Mouse (Mus musculus): ENCODE measurements at regions not wholly inside any gene's neighbourhood (a gene's known extent, or its start where the extent isn't known, plus 50 kb on each side); places are given as distances from the start of the nearest gene placed in this dataset.
A peak's percentile ranks its signal among the peaks of the same experiment; 100 is the strongest.

DNA sequence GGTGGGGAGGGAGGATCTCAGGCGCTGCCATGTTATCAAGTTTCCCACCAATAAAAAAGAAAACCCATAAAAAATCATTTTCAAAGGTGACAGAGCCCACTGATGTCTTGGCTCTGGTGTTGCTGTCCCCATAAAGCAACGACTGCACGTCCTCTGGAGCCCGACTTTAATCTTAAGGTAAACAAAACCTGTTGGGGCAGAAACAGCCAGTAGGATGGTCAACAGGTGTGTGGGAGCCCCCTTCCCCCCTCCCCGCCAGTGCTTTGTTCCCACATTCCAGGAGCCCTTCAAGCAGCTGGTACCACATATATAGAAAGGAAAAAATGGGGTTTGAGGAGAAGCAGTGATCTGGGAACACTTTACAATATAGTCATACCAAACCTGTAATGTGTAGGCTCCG is 118.3 kb upstream of the Lrig1 start:
- no peak for TF ChIP-seq GATA4 (IDR thresholded peaks at IDR 0.05; ENCODE audit: insufficient replicate concordance, low read length)

DNA sequence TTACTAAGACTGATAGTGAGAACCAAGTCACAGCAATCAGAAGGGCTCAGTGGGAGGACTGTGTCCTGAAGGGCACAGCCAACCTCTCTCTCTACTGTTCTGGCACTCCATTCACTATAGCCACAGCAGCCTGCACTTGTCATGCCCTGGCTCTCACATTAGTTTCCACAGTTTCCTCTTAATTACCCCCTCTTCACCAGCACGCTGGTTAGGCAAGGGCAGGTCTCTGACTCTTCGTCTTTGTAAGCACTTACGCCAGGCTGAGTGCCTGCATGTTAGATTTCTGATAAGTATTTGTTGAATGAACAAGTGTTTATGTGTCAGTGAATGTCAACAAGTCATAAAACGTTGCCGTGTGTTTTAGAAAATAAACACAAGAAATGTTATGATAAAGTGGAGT is 116.2 kb upstream of the Lrig1 start:
- TF ChIP-seq GATA4 (IDR thresholded peaks at IDR 0.05; ENCODE audit: insufficient replicate concordance, low read length): no peak

DNA sequence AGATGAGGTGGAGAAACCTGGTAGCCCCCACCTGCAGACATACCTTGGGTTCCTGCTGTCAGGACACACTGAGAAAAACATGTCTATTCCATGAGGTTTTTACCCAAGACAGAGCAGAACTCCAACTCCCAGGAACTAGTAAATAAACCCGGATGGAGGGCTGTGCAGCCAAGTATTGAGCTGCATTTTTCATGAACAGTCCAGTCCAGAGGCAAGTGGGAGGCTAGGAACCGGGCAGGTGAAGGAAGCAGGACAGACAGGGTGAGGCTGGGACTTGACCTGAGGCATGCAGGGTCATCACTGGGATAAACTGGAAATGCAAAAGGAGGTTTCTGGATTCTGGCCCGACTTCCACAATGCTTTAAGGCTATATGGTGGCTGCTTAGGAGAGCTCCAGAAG is 114.8 kb upstream of the Lrig1 start:
- TF ChIP-seq GATA4 (IDR thresholded peaks at IDR 0.05; ENCODE audit: insufficient replicate concordance, low read length): no peak

DNA sequence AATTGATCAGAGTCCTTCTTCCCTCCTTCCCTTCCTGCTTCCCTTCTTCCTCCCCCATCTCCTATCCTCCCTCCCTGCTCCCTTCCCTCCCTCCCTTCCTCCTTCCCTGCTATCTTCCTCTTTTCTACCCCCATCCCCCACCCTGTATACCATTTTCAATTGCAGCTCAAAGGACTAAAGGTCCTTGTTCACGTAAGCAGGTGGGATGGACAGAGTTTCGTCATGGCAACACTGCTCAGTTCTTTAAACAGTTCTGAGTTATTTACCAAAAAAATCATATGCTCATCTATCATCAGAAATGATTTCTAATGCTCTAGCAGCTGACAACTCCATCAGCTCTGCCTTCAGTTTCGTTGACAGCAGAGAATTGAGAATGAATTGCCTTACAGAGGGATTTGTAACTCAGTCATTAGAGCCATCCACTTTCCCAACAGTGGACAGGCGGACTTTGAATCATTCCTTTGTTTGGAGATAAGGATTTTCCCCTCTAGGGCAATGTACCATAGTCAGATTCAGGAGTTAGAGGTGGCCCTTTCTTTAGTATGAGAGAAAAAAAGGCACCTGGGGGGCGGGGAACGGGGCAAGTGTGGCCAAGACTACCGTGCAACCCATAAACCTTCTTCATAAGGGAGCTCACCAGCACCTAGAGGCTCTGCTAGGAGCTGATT is 113.7 kb upstream of the Lrig1 start:
- peak; percentile 92 for TF ChIP-seq GATA4 (IDR thresholded peaks at IDR 0.05; ENCODE audit: insufficient replicate concordance, low read length)

DNA sequence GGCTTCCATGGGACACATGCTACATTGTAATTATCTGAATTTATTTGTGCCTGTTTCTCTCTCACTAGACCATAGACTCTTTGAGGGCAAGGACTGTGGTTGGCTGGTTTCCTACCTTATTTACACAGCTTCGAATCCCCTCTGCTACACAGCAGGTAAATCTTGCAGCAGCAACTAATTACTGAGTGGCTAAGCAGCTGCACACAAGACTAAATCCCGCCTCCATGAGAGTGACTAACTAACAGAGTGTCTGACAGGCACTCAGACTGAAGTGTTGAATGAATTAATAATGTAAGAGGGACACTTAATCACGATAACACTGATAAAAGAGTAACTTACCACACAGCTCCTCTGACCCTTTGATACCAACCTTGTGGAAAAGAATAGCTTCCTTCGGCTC is 111.9 kb upstream of the Lrig1 start:
- TF ChIP-seq GATA4 (IDR thresholded peaks at IDR 0.05; ENCODE audit: insufficient replicate concordance, low read length): no peak

DNA sequence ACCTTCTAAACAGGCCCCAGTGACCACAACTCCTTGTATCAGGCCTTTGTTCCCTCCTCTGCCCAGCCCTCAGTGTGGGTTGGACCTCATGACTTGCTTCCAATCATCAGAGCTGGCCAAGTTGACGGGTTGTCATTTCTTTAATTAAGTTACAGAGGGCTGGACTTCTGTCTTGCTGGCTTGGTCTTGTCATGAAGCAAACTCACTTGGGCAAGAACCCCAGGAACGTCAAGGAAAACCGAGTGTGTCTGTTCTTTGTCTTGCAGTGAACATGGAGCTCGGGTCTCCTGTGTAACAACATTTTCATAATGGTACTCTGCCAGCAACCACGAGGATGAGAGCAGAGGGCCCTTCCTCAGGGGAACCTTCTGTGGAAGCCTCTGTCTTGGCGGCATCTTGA is 107.3 kb upstream of the Lrig1 start:
- TF ChIP-seq GATA4 (IDR thresholded peaks at IDR 0.05; ENCODE audit: insufficient replicate concordance, low read length): no peak

DNA sequence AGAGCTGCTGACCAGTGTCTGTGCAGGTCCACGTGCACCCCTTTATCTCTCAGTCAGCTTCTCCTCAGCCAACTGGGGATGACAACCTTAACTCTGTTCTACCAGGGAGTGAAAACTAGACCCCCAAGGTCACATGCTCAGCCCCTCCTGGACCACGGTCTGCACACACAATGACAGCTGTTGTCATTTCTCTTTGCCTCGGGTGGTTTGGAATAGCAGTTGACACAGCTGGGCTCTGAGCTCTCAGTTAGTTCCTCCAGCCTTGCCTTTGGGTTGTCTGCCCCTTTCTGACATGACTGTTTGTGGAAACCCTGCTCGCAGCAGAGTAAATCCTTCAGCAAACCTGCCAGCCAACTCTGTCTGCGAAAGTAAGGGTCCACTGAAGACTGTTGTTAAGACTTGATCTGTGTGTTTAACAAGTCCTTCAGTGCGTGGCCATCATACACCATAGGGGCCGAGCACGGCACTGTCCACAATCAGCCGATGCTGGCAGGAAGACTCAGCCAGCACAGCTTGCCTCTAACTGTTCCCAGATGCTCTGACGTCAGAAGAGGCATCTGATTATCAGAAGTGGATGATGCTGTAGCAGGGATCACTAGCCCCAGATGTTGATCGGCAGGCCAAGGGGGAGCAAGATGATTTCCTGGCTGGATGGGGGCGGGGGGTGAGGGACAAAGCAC is 106.7 kb upstream of the Lrig1 start:
- no peak for TF ChIP-seq GATA4 (IDR thresholded peaks at IDR 0.05; ENCODE audit: insufficient replicate concordance, low read length)

DNA sequence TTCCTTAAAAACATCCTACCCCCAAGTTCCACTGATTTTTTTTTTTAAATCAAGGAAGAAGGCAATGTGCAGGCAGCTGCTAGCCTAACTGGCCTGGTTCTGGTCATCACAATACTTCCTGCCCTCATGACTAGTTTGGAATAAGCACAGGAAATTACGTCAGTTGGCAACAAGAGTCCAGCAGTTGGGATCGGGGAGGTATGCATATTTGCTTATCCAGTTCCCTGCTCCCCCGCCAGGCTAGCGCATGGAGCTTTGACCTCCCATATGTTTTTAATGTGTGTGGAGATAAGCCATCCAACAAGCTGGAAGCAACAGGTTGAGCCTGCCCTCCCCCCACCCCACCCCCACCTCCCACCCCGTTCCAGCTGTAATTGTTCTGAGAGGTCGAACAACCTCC is 105.7 kb upstream of the Lrig1 start:
- TF ChIP-seq GATA4 (IDR thresholded peaks at IDR 0.05; ENCODE audit: insufficient replicate concordance, low read length): no peak

DNA sequence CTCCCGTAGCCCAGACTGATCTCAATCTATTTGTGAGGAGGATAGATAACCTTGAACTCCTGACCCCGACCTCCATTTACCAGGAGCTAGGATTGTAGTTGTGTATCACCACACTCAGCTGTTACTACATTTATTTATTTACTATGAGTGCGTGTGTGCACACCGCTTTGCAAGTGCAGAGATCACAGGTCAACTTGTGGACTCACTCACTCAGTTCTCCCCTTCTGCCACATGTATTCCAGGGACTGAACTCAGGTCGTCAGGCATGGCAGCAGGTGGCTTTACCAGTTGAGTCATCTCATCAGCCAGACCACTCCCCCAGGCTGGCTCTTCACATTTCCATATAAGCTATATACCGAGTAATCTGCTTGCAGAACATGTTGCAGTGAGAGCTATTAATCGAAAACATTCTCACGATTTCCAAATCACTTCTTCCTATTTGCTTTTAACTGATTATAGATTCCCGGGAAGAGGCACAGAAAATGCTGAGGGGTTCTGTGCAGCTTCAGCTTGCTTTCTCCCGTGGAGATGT is 104.4 kb upstream of the Lrig1 start:
- TF ChIP-seq GATA4 (IDR thresholded peaks at IDR 0.05; ENCODE audit: insufficient replicate concordance, low read length): no peak

DNA sequence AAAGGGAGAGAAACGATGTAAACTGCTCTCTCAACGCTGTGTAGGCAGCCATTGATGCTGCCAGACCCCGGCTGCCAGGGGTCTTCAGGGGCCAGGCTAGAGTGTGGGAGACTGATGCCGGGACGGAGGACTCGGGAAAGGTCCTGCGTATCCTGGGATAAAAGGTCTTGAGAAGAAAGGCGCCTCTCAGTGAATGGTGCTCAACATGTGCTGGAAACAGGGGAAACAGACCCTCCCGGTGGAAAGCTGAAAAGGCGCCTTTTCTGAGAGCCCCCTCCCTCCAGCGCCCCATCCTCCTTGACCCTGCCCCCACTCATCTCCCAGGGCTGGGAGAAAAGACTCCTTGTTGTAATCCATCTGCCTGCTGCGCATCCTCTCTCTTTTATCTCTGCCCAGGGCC is 101.1 kb upstream of the Lrig1 start:
- no peak for TF ChIP-seq GATA4 (IDR thresholded peaks at IDR 0.05; ENCODE audit: insufficient replicate concordance, low read length)

DNA sequence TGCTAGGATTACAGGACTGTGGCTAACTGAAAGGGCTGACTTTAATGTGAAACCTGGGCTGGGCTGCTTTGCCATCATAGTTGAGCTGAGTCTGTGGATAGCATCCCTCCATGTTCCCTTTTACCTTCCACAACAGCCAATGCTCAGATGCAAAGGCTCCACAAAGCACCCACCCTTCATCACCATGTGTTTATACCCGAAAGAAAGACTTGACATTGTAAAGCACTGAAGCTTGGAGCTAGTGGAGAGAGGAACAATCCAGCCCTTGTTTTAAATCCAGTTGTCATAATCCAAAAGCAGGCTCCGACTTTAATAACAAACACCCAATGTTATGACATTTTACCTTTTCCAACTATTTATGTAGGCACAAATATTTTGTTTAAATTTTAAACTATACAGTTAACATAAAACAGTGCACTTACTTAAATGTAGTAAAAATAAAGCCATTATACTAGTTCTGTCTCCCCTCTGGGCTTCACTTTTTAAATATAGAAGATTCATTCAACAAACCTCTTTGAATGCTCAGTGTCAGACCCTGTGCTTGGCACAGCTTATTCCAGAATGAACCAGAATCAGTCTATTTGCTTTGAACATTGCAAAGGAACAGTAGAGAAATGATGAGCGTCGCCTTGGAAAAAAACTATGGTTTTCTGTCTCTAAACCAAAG is 98.7 kb upstream of the Lrig1 start:
- TF ChIP-seq GATA4 (IDR thresholded peaks at IDR 0.05; ENCODE audit: insufficient replicate concordance, low read length): no peak

DNA sequence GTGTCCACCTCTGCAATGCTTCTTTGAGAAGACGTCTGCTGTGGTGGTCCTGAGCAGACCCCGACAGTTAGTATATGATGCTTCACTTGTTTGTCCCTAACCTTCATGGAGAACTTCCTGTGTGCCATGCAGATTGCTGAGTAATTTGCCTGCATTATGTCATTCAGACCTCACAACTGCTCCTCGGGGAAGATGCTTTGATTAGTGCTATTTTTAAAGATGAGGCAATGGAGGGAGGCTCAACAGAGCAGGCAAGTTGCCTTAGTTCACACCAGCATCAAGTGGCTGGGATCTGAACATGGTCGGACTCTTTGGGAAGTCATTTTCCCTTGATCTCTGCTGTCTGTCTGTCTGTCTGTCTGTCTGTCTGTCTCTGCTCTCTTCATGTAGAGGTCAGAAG is 95.5 kb upstream of the Lrig1 start:
- TF ChIP-seq GATA4 (IDR thresholded peaks at IDR 0.05; ENCODE audit: insufficient replicate concordance, low read length): no peak

DNA sequence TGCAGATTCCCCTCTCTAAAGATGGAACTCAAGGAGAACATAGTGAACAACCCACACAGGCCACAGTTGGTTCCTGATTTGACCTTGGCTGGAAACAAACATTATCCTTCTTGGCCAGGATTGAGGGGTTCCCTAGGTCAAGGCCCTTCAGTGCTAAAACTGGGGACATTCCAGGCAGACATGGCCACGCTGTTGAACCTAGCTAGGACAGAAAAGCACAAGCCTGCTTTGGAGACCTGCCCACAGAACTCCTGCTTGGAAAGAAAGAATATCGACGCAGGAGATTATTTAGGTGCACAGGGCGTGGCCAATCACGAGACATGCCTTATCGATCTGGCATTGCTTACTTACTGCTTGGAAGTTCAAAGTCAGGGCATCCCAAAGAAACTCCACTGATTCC is 93.6 kb upstream of the Lrig1 start:
- no peak for TF ChIP-seq GATA4 (IDR thresholded peaks at IDR 0.05; ENCODE audit: insufficient replicate concordance, low read length)

DNA sequence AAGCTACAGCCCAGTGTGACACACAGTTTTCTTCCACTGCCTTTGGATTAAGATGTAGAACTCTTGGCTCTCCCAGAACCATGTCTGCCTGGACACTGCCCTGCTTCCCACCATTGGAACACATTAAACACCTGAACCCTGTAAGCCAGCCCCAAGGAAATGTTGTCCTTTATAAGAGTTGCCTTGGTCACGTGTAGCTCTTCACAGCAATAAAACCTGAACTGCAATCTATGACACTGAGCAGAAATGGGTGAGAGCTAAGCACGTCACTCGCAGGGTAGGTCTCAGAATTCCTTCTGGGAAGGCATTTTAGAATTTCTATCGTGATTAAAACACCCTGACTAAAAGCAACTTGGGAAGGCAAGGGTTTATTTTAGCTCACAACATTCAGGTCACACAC is 92.4 kb upstream of the Lrig1 start:
- TF ChIP-seq GATA4 (IDR thresholded peaks at IDR 0.05; ENCODE audit: insufficient replicate concordance, low read length): no peak

DNA sequence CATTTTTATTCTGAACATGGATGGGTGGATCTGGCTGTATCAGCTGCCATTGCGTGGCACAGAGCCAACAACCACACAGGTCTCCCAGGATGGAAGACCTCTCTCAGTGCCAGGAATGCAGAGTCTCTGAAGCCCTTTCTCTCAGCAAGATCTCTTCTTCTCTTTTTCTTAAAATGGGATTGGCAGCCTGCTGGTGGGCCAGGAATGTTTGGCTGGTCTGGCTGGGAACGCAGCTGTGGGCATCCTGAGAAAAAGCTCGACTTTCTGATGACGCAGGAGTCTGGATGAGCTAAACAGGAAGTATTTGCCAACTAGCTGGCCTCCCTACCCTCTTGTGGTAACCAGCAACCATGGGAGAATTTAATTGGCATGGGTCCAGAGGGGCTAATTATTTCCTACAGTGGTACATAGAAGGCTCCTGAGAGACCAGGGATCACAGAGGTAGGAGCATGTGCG is 89.4 kb upstream of the Lrig1 start:
- TF ChIP-seq GATA4 (IDR thresholded peaks at IDR 0.05; ENCODE audit: insufficient replicate concordance, low read length): no peak

DNA sequence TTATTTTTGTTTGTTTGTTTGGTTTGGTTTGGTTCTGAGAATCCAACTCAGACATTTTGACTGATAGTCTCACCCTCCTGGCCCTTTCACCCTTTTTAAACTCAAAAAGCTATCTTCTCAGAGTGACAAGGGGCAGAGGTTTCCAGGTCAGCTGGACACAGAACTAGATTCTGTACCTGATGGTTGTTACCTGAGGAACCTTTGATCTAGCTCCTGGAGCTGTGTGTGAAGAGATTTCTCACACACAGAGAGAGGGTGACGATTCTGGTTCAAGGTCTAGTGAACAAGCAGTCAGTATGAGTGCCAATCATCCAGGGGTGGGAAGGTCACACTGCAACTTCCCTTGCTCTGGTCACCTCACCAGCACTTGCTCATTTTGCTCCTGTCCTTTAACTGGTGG is 83.5 kb upstream of the Lrig1 start:
- 0 out of 2 replicates have a peak, but pooled peaks have one; percentile 45 for TF ChIP-seq GATA4 (IDR thresholded peaks at IDR 0.05; ENCODE audit: insufficient replicate concordance, low read length)

Data from liver, adult (tissue).